Mouse (Mus musculus): ENCODE results near the gene Cwc22.
A peak's percentile ranks its signal among the peaks of the same experiment; 100 is the strongest.

Gene Cwc22

DNA sequence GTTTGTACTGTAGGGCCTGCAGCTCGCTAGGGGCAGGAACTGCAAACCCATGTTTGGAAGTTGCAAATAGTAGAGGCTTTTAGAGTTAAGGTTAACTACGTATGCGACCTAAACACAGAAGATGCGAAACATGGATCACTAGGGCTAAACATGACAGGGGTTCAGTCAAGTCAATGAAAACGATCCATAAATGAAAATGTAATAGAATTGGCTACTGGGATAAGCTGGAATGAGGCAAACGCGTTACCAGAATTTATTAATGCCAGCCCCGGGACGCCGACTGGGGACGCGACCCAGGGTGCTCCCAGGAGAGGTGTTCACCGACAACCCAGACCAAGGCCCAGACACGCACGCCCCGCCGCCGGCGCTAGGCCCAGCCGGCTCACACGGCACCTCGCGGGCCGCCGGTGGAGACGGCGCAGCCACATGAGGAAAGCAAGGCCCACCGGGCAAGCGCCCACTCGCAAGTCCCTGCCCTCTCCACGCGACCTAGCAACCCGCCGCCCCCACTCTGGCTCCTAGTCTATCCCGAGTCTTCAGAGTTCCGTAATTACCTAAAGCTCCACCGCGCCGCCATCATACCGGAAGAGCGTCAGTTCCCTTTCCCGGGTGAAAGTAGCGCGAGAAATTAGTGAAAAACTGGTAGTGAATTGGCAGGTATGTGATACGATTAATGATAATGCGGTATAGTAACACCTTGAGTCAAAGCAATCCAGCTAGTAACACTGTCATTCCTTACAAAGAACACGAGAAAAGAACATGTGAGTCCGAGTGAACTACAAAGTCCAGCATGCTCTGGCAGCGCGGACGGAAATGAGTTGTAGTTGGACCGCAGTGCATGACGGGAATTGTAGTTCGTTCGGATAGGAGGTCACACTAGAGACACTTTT is at the start of gene Cwc22:
Gene Cwc22, minus strand, starts transcription at position 780 of the 890 bp plus-strand sequence.
- DNase-seq (ENCODE audit: low read depth), result peak; percentile 92

DNA sequence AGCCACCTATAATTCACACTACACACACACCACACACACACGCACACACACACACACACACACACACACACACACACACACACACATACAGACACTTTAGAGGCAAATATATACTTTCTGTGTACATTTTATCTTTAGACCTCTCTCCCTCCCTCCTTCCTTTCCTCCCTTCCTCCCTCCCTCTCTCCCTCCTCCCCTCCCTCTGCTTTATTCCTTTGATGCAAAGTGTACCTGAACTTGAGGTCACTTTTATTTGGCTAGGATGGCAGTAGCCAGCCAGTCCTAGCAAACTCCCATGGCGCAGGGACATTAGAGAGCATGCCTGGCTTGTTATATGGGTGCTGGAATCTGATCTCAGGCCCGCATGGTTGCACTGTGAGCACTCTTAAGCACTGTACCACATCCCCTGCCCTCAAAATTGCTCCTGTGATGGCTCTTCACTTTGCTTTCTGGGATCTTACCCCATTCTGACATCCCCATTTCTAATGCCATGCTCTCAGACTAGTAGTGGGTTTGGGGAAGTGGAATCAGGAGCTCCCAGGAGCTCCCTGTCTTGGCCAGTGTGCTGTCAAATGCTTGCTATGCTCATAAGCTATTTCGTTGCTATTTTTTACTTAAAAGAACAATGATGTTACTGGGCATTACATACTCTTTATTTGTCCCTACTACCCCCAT is 47.7 kb upstream of the Cwc22 start:
- no peak for DNase-seq (ENCODE audit: low read depth)

DNA sequence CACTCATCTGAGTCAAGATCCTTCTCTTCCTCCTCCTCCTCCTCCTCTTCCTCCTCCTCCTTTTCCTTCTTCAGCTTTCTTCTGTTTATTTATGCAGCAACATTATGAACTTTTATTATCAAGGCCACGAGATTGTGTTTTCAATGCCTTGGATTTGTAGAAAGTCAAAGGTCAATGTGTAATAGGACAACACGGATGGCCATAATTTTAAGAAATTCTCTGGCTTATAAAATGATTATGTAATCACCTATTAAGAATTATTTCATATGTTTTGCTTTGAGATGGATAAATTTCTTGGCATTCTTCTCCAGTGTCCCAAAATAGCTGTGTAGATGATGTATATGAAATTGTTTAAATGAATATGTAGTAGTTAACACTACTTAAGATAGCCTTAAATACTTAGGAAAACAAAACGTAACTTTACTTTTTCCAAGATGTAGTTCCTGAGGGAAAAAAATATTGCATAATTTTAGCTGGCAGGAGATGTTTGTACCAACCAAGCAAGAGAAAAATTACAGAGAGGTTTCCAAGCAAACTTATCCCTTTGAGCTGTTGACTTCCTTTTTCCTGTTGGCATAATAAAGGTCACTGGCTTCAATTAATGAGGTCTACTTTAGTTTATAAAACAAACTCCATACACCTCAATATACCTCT is 46.9 kb upstream of the Cwc22 start:
- no peak for DNase-seq (ENCODE audit: low read depth)

DNA sequence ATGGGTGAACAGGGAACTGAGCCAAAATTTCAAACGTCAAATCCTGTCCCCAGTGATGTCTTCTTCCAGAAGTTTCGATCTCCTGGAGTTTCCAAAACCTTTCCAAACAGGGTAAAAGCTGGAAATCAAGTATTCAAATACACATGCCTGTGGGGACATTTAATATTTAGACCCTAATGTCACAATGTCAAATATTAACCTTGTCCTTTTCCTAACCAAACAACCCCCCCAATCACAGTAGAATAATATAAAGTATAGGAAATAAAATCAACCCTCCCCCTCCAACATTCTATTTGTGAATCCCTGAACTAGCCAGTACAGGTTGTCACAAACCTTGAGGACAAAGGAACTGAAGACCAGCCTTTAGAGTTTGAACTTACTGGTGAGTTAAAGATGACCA is 44.6 kb upstream of the Cwc22 start:
- no peak for DNase-seq (ENCODE audit: low read depth)

DNA sequence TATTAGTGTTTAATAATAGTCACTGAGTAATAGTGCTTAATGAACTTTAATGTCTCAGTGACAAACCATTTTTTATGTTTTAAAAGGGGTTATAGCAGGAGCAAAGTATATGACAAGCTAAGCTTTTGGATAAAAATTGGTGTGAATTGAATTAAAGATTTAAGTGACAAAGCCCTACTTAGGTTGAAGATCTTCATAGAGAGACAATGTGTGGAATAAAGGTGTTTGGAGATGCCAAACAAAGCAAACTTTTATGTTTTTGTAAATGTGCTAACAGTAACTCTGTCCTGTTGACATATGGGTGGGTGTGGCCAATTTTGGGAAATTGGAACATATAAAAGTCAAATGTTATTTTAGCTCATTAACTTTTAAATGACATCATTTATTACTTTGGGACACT is 43.9 kb upstream of the Cwc22 start:
- DNase-seq (ENCODE audit: low read depth), result no peak

DNA sequence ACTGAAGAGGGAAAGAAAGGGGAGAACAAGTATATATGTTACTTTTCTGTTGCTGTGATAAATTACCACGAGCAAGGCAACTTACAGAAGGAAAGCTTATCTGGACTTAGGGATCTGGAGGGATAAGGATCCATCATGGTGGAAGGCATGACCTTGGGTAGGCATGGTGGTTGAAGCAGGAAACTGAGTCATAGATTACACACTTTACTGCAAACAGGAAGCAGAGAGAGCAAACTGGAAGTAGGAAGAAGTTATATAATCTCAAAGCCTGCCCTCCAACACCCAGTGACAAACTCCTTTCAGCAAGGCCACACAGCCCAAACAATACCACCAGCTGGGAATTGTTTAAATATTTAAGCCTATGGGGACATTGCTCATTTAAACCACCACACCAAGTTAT is 43.2 kb upstream of the Cwc22 start:
- DNase-seq (ENCODE audit: low read depth), result peak; percentile 58

DNA sequence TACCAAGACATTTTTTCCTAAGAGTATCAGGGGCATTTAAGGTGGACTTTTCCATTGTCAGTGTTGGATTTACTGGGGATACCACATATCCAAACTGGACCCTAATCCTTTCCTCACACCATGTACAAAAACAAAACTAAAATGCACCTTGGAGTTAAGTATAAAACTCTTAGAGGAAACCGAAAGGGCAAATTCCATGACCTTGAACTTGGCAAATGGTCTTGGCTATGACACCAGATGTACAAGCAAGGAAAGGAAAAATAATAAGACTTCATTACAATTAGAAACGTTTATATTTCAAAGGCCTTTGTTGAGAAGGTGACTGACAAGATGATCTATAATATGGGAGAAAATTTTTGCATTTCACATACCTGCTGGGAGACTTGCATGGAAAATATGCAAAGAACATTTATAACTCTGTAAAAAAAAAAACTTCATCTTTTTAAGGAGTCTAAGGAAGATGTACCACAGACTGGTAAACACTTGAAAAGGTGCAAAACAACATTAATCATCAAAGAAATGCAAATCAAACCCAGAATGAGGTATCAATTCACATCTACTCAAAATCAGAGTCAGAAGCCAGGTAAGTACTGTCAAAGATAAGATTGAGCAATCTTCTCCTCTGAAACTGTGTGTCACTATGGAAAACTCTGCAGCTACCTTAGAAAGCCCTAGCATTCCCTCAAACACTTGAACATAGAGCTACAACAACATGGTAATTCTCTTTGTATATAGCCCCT is 40.0 kb upstream of the Cwc22 start:
- no peak for DNase-seq (ENCODE audit: low read depth)

DNA sequence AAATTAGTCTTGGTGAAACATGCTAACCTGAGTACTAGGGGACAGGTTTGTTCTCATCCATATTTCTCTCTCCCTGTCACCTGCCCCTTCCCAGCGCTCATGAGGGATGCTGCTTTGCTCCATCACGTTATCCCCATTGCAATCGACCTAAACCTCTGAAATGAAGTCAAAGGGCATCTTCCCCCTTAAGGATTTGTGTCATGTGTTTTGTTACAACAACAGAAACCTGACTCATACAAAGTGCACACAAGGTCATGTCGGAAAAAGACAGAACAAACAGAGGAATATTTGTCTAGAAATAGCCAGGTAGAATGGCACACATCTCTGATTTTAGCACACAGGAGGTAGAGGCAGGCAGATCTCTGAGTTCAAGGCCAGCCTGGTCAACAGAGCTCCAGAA is 38.0 kb upstream of the Cwc22 start:
- no peak for DNase-seq (ENCODE audit: low read depth)

DNA sequence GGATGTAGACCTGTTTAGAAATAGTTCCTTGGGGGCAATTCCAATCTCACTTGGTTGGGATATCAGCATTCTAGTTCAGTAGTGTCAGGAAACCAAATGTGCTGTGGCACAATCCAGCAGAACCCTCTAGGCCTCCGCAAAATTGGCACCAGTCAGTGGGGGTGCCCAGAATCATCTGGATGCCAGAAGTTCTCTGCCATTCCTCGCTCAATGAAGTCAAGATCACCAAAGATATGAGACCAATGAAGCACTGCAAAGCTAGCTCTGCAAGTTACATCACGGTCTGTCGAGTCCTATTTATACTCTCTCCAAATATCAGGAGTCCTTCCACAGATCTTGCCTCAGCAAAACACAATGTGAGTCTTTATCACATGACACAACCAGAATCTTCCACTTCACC is 35.7 kb upstream of the Cwc22 start:
- DNase-seq (ENCODE audit: low read depth), result no peak

DNA sequence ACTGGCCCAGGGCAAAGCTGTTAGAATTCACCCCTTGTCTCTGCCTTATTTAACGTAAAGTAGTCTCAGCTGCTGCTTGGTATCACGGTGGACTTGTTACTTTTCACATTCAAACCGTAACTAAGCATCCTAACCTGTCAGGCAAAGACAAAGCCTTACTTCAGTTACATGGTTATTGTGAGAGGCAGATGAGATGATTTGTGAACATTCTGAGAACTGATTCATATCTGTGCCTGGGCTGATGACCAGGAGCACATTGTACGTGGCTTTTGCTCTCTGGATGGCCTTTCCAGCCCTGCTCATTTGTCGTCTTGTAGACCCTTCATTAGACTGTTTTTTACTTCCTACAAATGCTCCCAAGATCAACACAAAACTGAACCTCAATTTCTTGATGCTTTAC is 34.5 kb upstream of the Cwc22 start:
- DNase-seq (ENCODE audit: low read depth), result no peak

DNA sequence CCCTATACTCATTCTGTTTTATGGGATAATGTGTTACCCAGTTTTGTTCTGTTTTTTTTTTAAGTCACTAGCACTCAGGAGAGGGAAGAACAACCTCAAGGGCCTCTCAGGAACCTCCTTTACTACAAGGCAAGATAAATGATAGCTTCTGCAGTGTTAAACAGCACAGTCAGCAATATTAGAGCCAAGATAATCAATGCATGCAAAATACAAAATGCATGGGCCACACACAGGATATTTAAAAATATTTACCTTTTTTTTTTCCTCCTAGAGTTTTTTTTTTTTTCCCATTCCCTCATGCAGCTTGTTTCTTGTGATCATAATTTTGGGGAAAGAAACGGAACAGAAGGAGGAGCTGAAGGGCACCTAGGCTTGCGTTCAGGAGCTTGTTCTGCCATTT is 33.3 kb upstream of the Cwc22 start:
- no peak for DNase-seq (ENCODE audit: low read depth)

DNA sequence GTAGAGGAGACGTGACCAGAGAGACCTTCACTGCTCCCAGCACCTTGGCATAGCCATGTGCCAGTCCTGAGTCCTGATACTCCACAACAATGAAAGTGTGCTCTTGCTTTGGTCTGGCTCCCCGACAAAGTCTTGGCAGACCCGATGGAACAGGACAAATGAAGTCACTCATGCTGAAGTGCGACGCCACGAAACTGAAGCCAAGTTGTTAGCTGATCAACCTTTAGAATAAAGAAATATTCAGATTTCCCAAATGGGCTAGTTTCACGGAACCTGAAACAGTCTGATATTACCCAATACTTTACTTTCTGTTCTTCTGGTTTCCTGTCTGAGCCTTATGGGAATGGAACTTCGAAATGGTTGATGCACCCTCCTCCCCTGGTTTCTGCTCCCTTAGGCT is 32.9 kb upstream of the Cwc22 start:
- DNase-seq (ENCODE audit: low read depth), result no peak

DNA sequence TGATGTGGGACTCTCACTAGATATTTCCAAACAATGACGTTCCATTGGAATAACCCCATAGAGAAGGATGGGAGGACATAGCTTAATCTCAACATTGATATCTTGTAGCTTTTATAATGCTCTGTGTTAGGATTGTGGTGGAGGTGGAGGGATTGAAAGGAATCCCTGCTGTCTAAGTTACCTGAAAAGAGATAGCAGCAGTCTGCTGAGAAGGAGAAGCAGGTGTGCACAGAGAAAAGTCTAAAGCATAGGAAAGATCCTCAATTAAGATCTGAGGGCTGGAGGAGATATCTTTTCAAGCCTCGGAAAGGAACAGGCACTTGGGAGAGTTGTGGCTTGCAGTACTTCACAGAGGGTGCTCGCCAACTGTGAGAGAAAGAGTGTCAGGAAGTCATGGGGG is 32.1 kb upstream of the Cwc22 start:
- DNase-seq (ENCODE audit: low read depth), result no peak

DNA sequence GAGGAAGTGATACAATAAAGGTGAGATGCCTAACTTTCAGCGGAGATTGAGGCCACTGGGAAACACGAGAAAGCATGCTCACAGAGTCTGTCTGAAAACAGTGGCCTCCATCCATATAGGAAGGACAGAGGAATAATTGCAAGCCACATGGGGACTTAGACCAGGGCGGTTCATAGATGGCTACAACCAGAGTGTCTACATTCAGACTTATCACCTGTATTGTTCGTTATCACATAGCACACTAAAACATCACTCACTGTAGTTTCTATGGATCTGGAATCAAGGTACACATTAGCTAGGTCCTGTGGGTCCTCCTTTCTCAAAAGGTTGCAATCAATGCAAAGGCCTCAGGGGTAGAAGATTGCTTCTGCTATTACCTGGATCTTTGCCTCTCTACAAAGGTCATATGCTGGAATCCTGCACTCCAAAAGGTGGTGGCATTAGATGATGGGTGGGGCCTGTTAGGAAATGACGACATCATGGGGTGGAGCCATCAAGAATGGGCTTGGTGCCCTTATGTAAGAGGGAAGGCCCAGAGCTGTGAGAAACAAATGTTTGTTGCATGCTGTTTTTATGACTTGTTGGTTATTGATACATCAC is 30.2 kb upstream of the Cwc22 start:
- DNase-seq (ENCODE audit: low read depth), result no peak

DNA sequence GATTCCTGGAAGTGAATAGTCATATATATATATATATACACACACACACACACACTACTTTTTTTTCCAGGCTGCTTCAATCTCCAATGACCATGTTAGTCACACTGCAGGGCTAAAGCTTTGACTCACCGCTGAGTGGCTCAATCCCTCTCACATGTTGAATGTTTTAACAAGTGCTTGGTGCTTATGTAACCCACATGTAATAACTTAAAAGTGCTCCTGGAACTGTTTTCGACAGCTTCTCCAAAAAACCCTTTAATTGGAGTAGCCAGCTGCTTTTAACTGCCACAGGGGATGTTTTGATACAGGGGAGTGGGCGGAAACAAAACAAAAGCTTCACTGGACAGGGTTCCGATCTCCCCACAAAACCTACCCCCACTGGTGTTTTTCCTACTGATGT is 29.4 kb upstream of the Cwc22 start:
- no peak for DNase-seq (ENCODE audit: low read depth)

DNA sequence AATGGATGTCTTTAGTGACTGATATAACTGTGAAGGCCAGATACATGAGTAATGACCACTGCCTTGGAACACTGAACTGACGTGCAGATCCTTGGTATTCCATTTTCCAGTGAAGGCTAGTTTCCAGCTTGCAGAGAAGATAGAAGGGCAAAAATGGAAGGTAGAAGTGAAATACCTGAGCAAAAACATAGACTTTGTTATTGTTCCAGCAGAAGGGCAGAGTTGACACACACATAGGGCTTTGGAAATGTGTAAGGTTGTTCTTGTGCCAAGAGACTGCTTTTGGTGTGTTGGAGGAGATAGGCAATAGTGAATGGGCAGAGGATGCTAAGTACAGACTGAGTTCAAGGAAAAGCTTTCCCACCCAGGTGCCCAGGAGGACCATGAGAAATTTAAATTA is 28.8 kb upstream of the Cwc22 start:
- DNase-seq (ENCODE audit: low read depth), result no peak

DNA sequence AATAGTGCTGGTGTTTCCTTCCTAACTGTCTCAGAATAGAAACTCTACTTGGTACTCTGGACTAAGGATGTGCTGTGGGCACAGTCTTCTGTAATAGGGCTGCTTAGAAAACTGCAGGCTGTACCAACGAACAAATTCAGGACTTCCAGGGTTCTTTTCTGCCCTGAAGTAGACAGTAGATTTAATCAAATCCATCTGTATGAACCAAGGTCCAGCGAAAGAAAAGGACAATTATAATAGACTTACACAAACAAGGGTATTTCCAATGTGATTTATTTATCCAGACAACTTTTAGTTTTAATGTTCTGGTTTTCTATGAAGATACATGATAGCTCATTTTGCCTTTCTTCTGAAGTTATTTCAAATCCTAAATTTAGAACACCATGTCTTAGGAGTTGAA is 28.2 kb upstream of the Cwc22 start:
- no peak for DNase-seq (ENCODE audit: low read depth)

DNA sequence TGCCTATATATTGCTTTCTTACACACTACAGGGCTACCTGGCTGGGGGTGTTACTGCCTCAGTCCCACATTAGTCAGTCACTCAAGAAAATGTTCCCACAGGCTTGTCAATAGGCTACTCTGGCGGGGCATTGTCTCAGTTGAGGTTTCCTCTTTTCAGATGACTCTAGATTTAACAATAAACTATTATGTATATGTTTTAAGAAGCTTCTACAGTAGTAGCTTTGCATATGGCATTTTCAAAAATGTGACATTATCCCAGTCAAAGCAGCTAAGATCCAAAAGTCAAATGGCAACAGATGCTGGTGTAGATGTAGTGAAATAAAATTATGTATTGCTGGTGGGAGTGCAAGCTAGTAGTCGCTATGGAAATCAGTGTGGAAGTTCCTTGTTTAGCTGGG is 27.1 kb upstream of the Cwc22 start:
- DNase-seq (ENCODE audit: low read depth), result no peak

DNA sequence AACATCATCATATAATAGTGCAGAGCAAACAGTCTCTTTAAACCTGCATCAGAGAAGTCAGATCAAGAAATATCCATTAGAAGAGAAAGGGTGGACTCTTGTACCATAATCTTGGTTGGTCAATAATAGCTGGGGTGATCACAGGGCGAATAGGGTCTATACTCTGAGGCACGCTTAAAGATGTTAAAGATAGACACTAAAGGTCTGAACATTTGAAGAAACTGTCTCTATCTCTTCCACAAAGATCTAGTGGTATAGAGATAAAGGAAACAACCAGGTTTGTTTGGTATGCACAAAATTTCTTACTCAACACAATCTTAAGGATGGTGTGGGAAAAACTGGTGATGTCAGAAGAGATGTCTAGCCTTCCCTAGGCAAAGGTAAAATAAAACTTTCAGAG is 26.4 kb upstream of the Cwc22 start:
- no peak for DNase-seq (ENCODE audit: low read depth)

DNA sequence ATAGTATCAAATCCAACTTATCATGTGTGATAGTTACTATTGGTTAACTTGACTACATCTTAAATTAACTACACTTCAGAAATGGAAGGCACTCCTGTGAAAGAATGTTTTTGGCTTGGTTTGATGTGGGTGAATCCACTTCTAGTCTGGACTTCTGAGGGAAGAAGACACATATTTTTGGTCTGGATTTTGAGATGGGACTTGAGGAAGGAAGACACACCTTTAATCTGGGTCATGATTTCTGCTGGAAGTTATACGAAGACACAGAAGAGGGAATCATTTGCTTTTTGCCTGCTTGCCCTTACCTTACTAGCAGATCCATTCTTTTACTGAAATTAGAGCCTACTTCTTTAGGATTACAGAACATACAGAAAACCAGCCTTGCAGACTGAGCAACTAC is 25.7 kb upstream of the Cwc22 start:
- no peak for DNase-seq (ENCODE audit: low read depth)

DNA sequence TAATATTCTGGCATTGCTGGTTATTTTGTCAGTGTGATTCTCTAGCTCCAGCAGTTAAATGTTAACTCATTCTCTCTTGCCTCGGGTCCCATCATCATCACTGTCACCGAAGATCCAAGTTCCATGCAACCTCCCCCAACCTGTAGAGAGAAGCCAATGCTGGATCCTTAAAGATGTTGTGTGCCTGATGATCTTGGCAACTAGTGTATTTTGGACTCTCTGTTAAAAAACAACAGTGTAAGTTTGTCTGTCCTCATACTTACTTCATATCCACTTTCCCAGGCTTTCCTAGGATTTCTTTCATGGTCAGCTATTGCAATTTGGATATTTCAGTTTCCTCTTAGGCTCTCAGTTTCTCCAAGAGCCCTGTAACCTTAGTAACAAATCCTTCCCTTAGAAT is 25.2 kb upstream of the Cwc22 start:
- DNase-seq (ENCODE audit: low read depth), result no peak

DNA sequence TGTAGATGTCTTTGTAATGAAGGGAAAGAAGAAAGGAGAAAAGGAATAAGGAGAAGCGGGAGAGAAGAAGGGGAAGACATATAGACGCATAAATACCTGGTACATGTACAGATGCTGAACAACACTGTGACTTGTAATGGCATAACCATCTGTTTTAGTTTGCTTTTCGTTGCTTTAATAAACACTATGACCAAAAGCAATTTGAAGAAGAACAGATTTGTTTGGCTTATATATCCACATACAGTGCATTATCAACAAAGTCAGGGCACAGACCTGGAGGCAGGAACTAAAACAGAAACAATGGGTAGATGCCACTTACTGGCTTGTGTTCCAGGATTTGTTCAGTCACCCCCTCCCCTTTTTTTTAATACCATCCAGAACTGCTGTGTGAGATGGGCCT is 24.4 kb upstream of the Cwc22 start:
- no peak for DNase-seq (ENCODE audit: low read depth)

Data from 416B (cell line).